Mouse (Mus musculus): ENCODE results near the gene Trim30a. TPM values are rescaled to one million over a fixed set of nuclear protein-coding genes. Genes with fewer than 3 reads are reported as not detected.
"Not testable (repeated sequence)": the region's sequence is repeated elsewhere in the genome, so short reads cannot be mapped to it uniquely, and the experiment has no call there.

Gene Trim30a
- 208 and 211 TPM in 2 replicates for total RNA-seq (2017)

GRCm38 (mm10) chr7:104465065-104465744 is at the start of gene Trim30a:
Gene Trim30a, minus strand, starts transcription at chr7:104465193.
- ATAC-seq (ENCODE audit: extremely low read depth, insufficient number of reproducible peaks, low FRiP score, poor library complexity, severe bottlenecking): peak; percentile 99

- ATAC-seq (ENCODE audit: extremely low read depth, insufficient number of reproducible peaks, low FRiP score, poor library complexity, severe bottlenecking): peak; percentile 100
Measured at GRCm38 (mm10) chr7:104507421-104508065, 42.5 kb upstream of the Trim30a start, which contains the start of gene Trim30d. Gene Trim30d, minus strand, starts transcription at chr7:104507849.

GRCm38 (mm10) chr7:104501589-104502371 is 36.8 kb upstream of the Trim30a start:
- ATAC-seq (ENCODE audit: extremely low read depth, insufficient number of reproducible peaks, low FRiP score, poor library complexity, severe bottlenecking): no peak

GRCm38 (mm10) chr7:104501186-104501585 is 36.2 kb upstream of the Trim30a start:
- ATAC-seq (ENCODE audit: extremely low read depth, insufficient number of reproducible peaks, low FRiP score, poor library complexity, severe bottlenecking): not testable (repeated sequence)

- ATAC-seq (ENCODE audit: extremely low read depth, insufficient number of reproducible peaks, low FRiP score, poor library complexity, severe bottlenecking): not testable (repeated sequence)
Measured at GRCm38 (mm10) chr7:104499464-104499863, 34.5 kb upstream of the Trim30a start.

GRCm38 (mm10) chr7:104445961-104446645 is 18.9 kb downstream of the Trim30a start:
- ATAC-seq (ENCODE audit: extremely low read depth, insufficient number of reproducible peaks, low FRiP score, poor library complexity, severe bottlenecking): peak; percentile 95

GRCm38 (mm10) chr7:104404460-104404950 is 60.5 kb downstream of the Trim30a start:
- ATAC-seq (ENCODE audit: extremely low read depth, insufficient number of reproducible peaks, low FRiP score, poor library complexity, severe bottlenecking): no peak

- ATAC-seq (ENCODE audit: extremely low read depth, insufficient number of reproducible peaks, low FRiP score, poor library complexity, severe bottlenecking): no peak
Measured at GRCm38 (mm10) chr7:104401140-104401539, 63.9 kb downstream of the Trim30a start.

GRCm38 (mm10) chr7:104400698-104401097 is 64.3 kb downstream of the Trim30a start, which contains the start of gene Trim30c:
Gene Trim30c, minus strand, starts transcription at chr7:104400837.
- ATAC-seq (ENCODE audit: extremely low read depth, insufficient number of reproducible peaks, low FRiP score, poor library complexity, severe bottlenecking): peak; percentile 72

- ATAC-seq (ENCODE audit: extremely low read depth, insufficient number of reproducible peaks, low FRiP score, poor library complexity, severe bottlenecking): 0 out of 2 replicates have a peak, but pooled peaks have one; percentile 39
Measured at GRCm38 (mm10) chr7:104398492-104398891, 66.5 kb downstream of the Trim30a start.

GRCm38 (mm10) chr7:104369736-104370414 is 95.1 kb downstream of the Trim30a start, which contains the start of gene Trim30b:
Gene Trim30b, minus strand, starts transcription at chr7:104369884.
- ATAC-seq (ENCODE audit: extremely low read depth, insufficient number of reproducible peaks, low FRiP score, poor library complexity, severe bottlenecking): peak; percentile 90

GRCm38 (mm10) chr7:104366339-104366738 is 98.7 kb downstream of the Trim30a start:
- peak; percentile 25 for ATAC-seq (ENCODE audit: extremely low read depth, insufficient number of reproducible peaks, low FRiP score, poor library complexity, severe bottlenecking)

Other genes with a start within 250 kb of the Trim30a start
- 1.3 and 2.3 TPM in 2 replicates for gene Trim6, start 246.4 kb downstream of the Trim30a start, total RNA-seq (2017)
- gene Trim34a, start 220.7 kb downstream of the Trim30a start, total RNA-seq (2017): 202 and 211 TPM in 2 replicates
- 71.1 and 78.2 TPM in 2 replicates for gene Trim5, start 177.1 kb downstream of the Trim30a start, total RNA-seq (2017)
- 518 and 540 TPM in 2 replicates for gene Trim12a, start 149.7 kb downstream of the Trim30a start, total RNA-seq (2017)
- 6.8 and 7.2 TPM in 2 replicates for gene Trim34b, start 135.7 kb downstream of the Trim30a start, total RNA-seq (2017)
- 185 and 205 TPM in 2 replicates for gene Trim12c, start 111.8 kb downstream of the Trim30a start, total RNA-seq (2017)
- 380 and 405 TPM in 2 replicates for gene Trim30b, start 95.3 kb downstream of the Trim30a start, total RNA-seq (2017)
- gene Trim30c, start 64.4 kb downstream of the Trim30a start, total RNA-seq (2017): 6.6 and 7.2 TPM in 2 replicates
- 192 and 193 TPM in 2 replicates for gene Trim30d, start 42.7 kb upstream of the Trim30a start, total RNA-seq (2017)
- not detected in 2 replicates for gene Olfr651, start 84.9 kb upstream of the Trim30a start, total RNA-seq (2017)
- not detected in 2 replicates for gene Olfr652, start 95.7 kb upstream of the Trim30a start, total RNA-seq (2017)
- not detected in 2 replicates for gene Olfr653, start 112.1 kb upstream of the Trim30a start, total RNA-seq (2017)
- not detected in 2 replicates for gene Olfr654, start 121.8 kb upstream of the Trim30a start, total RNA-seq (2017)
- not detected in 2 replicates for gene Olfr655, start 136.6 kb upstream of the Trim30a start, total RNA-seq (2017)
- gene Olfr656, start 148.8 kb upstream of the Trim30a start, total RNA-seq (2017): not detected in 2 replicates
- gene Olfr657, start 159.6 kb upstream of the Trim30a start, total RNA-seq (2017): not detected in 2 replicates
- gene Olfr658, start 182.1 kb upstream of the Trim30a start, total RNA-seq (2017): 0.47 TPM in 1 of 2 replicates, not detected in the other
- not detected in 2 replicates for gene Olfr659, start 201.6 kb upstream of the Trim30a start, total RNA-seq (2017)
- gene Olfr661, start 221.3 kb upstream of the Trim30a start, total RNA-seq (2017): not detected in 2 replicates